Mouse (Mus musculus) lung, postnatal 0 days (tissue): ENCODE measurements at regions not wholly inside any gene's neighbourhood (a gene's known extent, or its start where the extent isn't known, plus 50 kb on each side); places are given as distances from the start of the nearest gene placed in this dataset.

Experiments used
- ATAC-seq: fragments of 200-750 bp; cut with Nextera tagmentation; 2 replicates; pipeline ENCODE4 v1.8.0; 2017; ENCODE audit warnings: moderate library complexity
- DNase-seq: peaks from one replicate; pipeline ENCODE4 v3.0.0-alpha.2; 2016; ENCODE audit warnings: low spot score
- H3K27ac ChIP-seq: fragments of 300-500 bp; sonication (generic); 2 replicates; pipeline ENCODE4 v1.5.1; 2014; ENCODE audit warnings: antibody characterized with exemption, mild to moderate bottlenecking, low read length, mixed read lengths
- H3K27me3 ChIP-seq: fragments of 300-500 bp; sonication (generic); replicated peaks from 2 replicates; pipeline ENCODE4 v1.6.1; 2014; ENCODE audit warnings: low read length, mixed read lengths; ENCODE audit not compliant: insufficient read depth
- H3K36me3 ChIP-seq: fragments of 300-500 bp; sonication (generic); 2 replicates; pipeline ENCODE4 v1.6.1; 2014; ENCODE audit warnings: low read length, mixed read lengths; ENCODE audit not compliant: insufficient read depth
- H3K4me1 ChIP-seq: fragments of 300-500 bp; sonication (generic); 2 replicates; pipeline ENCODE4 v1.6.1; 2014; ENCODE audit warnings: antibody characterized with exemption, low read depth, low read length, mixed read lengths; ENCODE audit not compliant: insufficient read depth
- H3K4me2 ChIP-seq: fragments of 300-500 bp; sonication (generic); replicated peaks from 2 replicates; pipeline ENCODE4 v1.6.1; 2014; ENCODE audit warnings: low read depth, mild to moderate bottlenecking, low read length, moderate library complexity, mixed read lengths
- H3K4me3 ChIP-seq: fragments of 300-500 bp; sonication (generic); 2 replicates; pipeline ENCODE4 v1.5.1; 2014; ENCODE audit warnings: low read depth, low read length
- H3K9ac ChIP-seq: fragments of 300-500 bp; sonication (generic); replicated peaks from 2 replicates; pipeline ENCODE4 v1.6.1; 2014; ENCODE audit warnings: low read depth, mild to moderate bottlenecking
- H3K9me3 ChIP-seq: fragments of 300-500 bp; sonication (generic); 2 replicates; pipeline ENCODE4 v1.6.1; 2016; ENCODE audit warnings: low read length, mixed read lengths
- CTCF ChIP-seq: IDR thresholded peaks from 2 replicates; pipeline ENCODE4 v1.5.1; 2016; ENCODE audit warnings: antibody characterized with exemption, mild to moderate bottlenecking
- EP300 ChIP-seq: IDR thresholded peaks from 2 replicates; pipeline ENCODE4 v1.6.1; 2016; ENCODE audit warnings: antibody characterized with exemption, mild to moderate bottlenecking, control low read depth
- WGBS: fragments of 180-500 bp; shearing (Covaris S2); extraction: QIAGEN DNeasy Blood & Tissue Kit; methylation state at CpG from one replicate; pipeline ENCODE4 v1.1.7; 2014; 5-methylcytosine and 5-hydroxymethylcytosine counted together

- Histone ChIP-seq H3K27ac (no peak overlapping the region), H3K4me2 (no peak overlapping the region), H3K4me1 (no peaks in the 10 kb centered on the region; the same call in 1 of the 2 replicates), H3K36me3 (no peaks in the 10 kb centered on the region), H3K9me3 (no peaks in the 10 kb centered on the region), H3K9ac (no peak overlapping the region), H3K27me3 (no peaks in the 10 kb centered on the region), H3K4me3 (no peak overlapping the region)
- TF ChIP-seq EP300 (no peak), CTCF (no peak)
- ATAC-seq (no peak), DNase-seq (no peak)
- 68% methylated on average over 4 of the region's 4 CpGs for WGBS
Measured at GRCm38 (mm10) chr14:46224421-46224950, 154.7 kb upstream of the Gm15217 start.

DNA sequence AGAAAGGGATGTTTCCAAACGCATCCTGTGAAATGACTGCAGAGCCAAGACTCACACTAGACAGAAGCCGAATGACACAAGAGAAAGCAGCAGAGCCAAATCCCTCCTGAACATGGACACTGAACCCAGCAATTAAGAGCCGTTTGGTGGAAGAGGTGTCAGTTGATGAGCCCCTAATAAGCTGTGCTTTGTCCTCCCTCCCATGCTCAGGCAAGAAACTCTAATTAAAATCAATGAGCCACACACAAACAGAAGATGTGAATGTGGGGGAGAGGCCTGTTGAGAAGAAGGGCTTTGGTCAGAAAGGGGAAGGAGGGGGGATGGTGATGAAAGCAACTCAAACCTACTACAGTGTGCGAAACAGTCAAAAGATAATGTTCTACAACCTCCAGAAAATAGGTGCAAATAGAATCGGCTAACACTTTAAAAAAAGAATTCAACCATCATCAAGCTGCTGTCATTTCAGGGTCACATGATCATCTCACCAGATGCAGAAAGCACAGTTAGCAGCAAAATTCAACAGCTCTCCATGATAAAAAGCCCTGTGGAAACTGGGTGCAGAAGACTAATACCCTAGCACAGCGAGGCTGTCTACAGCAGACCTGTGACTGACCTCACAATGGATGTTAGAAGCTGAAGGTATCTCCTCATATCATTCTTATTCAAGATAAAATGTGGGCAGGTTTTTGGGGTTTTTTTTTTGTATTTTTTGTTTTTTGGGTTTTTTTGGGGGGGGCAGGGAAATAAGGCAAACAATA is 153.2 kb upstream of the Gm15217 start:
- ATAC-seq (no peak), DNase-seq (peak; percentile 24)
- WGBS: 69% methylated on average over 6 of the region's 6 CpGs
- H3K4me1 ChIP-seq: no peaks in the 10 kb centered on the region; the same call in 1 of the 2 replicates
- H3K4me3 ChIP-seq: no peak overlapping the region
- H3K27ac ChIP-seq: no peak overlapping the region
- no peak overlapping the region for H3K9ac ChIP-seq
- TF ChIP-seq EP300 (no peak), CTCF (no peak)
- H3K4me2 ChIP-seq: no peak overlapping the region
- no peaks in the 10 kb centered on the region for H3K27me3 ChIP-seq
- no peaks in the 10 kb centered on the region for H3K9me3 ChIP-seq
- no peaks in the 10 kb centered on the region for H3K36me3 ChIP-seq

DNA sequence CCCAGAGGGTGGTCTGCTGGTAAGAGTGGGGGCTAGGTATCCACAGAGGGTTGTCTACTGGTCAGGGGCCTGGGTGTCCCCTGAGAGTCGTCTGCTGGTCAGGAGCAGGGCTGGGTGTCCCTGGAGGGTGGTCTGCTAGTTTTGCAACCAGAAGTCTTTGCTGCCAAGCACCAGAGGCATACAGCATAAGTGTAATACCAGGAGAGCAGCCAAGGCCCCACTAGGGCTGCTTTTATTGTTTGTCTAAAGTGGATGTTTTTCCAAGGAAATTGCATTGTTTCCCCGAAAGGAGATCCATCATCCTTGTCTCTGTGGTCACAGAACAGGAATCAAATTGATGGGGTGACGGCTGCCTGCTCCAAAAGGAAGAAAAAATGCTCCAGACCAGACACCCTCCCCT is 145.2 kb upstream of the Gm15217 start:
- TF ChIP-seq CTCF (no peak), EP300 (no peak)
- WGBS: 28% methylated on average over 3 of the region's 3 CpGs
- Histone ChIP-seq H3K4me2 (no peak overlapping the region), H3K27ac (no peak overlapping the region), H3K4me1 (no peaks in the 10 kb centered on the region), H3K9ac (no peak overlapping the region), H3K36me3 (no peaks in the 10 kb centered on the region), H3K4me3 (no peak overlapping the region), H3K27me3 (no peaks in the 10 kb centered on the region), H3K9me3 (no peaks in the 10 kb centered on the region)
- DNase-seq: peak; percentile 52
- ATAC-seq: peak; percentile 46; the same call in 1 of the 2 replicates

DNA sequence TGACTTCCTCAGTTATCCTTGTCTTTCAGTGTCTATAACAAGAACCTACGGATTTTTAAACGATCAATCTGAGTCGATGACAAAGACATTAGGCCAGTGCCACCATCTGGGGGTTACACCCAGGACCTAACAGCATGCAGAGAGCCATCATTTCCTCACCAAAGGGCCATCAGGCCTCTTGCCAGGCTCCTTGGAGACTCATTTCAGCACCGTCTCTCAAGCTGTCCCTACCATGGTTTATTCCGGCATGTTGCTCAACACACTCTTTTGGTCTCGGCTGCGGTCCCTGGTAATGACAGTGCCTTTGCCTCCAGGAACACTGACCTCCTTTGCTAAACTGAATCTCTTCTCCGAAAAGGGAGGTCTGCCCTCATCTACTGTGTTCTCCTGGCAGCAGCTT is 144.4 kb upstream of the Gm15217 start:
- no peak overlapping the region for H3K27ac ChIP-seq
- H3K9me3 ChIP-seq: no peaks in the 10 kb centered on the region
- DNase-seq: peak; percentile 22
- H3K4me1 ChIP-seq: no peaks in the 10 kb centered on the region
- ATAC-seq: peak; percentile 16; the same call in 1 of the 2 replicates
- TF ChIP-seq EP300 (no peak), CTCF (no peak)
- no peaks in the 10 kb centered on the region for H3K36me3 ChIP-seq
- no peak overlapping the region for H3K9ac ChIP-seq
- H3K4me2 ChIP-seq: no peak overlapping the region
- WGBS: 73% methylated on average over 8 of the region's 8 CpGs
- no peaks in the 10 kb centered on the region for H3K27me3 ChIP-seq
- H3K4me3 ChIP-seq: no peak overlapping the region

GRCm38 (mm10) chr14:46240046-46240800 is 139.0 kb upstream of the Gm15217 start:
- no peak overlapping the region for H3K27ac ChIP-seq
- H3K9me3 ChIP-seq: no peaks in the 10 kb centered on the region
- no peak overlapping the region for H3K4me2 ChIP-seq
- ATAC-seq: peak; percentile 38
- no peaks in the 10 kb centered on the region for H3K36me3 ChIP-seq
- DNase-seq: peak; percentile 39
- no peaks in the 10 kb centered on the region for H3K27me3 ChIP-seq
- TF ChIP-seq CTCF (no peak), EP300 (peak; percentile 92)
- no peak overlapping the region for H3K9ac ChIP-seq
- 47% methylated on average over 15 of the region's 15 CpGs for WGBS
- no peak overlapping the region for H3K4me3 ChIP-seq
- H3K4me1 ChIP-seq: no peaks in the 10 kb centered on the region

- no peaks in the 10 kb centered on the region for H3K27me3 ChIP-seq
- TF ChIP-seq EP300 (no peak), CTCF (no peak)
- no peaks in the 10 kb centered on the region for H3K4me1 ChIP-seq
- no peak overlapping the region for H3K4me2 ChIP-seq
- 57% methylated on average over 2 of the region's 2 CpGs for WGBS
- no peak overlapping the region for H3K4me3 ChIP-seq
- H3K9me3 ChIP-seq: no peaks in the 10 kb centered on the region
- no peak overlapping the region for H3K27ac ChIP-seq
- ATAC-seq: no peak
- DNase-seq: no peak
- H3K9ac ChIP-seq: no peak overlapping the region
- no peaks in the 10 kb centered on the region for H3K36me3 ChIP-seq
Measured at GRCm38 (mm10) chr14:46240896-46241295, 138.3 kb upstream of the Gm15217 start.
